Mouse (Mus musculus) midbrain, embryonic 16.5 days (tissue): ENCODE data around the gene Pms1. TPM values are rescaled to one million over a fixed set of nuclear protein-coding genes. Genes with fewer than 3 reads are reported as not detected.

Experiments
- ATAC-seq: fragments of 200-750 bp; cut with Nextera tagmentation; 2 replicates; pipeline ENCODE4 v1.8.0; 2017; ENCODE audit warnings: moderate TSS enrichment
- H3K27ac ChIP-seq: fragments of 300-500 bp; sonication (generic); 2 replicates; pipeline ENCODE4 v1.5.1; 2014; ENCODE audit warnings: mild to moderate bottlenecking, low read length, mixed read lengths
- H3K27me3 ChIP-seq: fragments of 300-500 bp; sonication (generic); 2 replicates; pipeline ENCODE4 v1.6.1; 2014; ENCODE audit warnings: low read depth, low read length, mixed read lengths; ENCODE audit not compliant: control insufficient read depth, insufficient read depth
- H3K36me3 ChIP-seq: fragments of 300-500 bp; sonication (generic); 2 replicates; pipeline ENCODE4 v1.6.1; 2014; ENCODE audit warnings: mild to moderate bottlenecking, low read length, moderate library complexity, mixed read lengths; ENCODE audit not compliant: control insufficient read depth, insufficient read depth
- H3K4me1 ChIP-seq: fragments of 300-500 bp; sonication (generic); 2 replicates; pipeline ENCODE4 v1.6.1; 2014; ENCODE audit warnings: mild to moderate bottlenecking, low read length, mixed read lengths; ENCODE audit not compliant: control insufficient read depth, insufficient read depth
- H3K4me2 ChIP-seq: fragments of 300-500 bp; sonication (generic); 2 replicates; pipeline ENCODE4 v1.6.1; 2014; ENCODE audit warnings: mild to moderate bottlenecking, low read length, mixed read lengths
- H3K4me3 ChIP-seq: fragments of 300-500 bp; sonication (generic); 2 replicates; pipeline ENCODE4 v1.5.1; 2014; ENCODE audit warnings: low read depth, mild to moderate bottlenecking, low read length, moderate library complexity, mixed read lengths
- H3K9ac ChIP-seq: fragments of 300-500 bp; sonication (generic); 2 replicates; pipeline ENCODE4 v1.6.1; 2014; ENCODE audit warnings: low read depth, low read length, mixed read lengths
- H3K9me3 ChIP-seq: fragments of 300-500 bp; sonication (generic); replicated peaks from 2 replicates; pipeline ENCODE4 v1.6.1; 2014; ENCODE audit warnings: mild to moderate bottlenecking, low read length, mixed read lengths; ENCODE audit not compliant: control insufficient read depth, poor library complexity, severe bottlenecking
- WGBS: fragments of 180-500 bp; shearing (Covaris S2); extraction: QIAGEN DNeasy Blood & Tissue Kit; methylation state at CpG from one replicate; pipeline ENCODE4 v1.1.7; 2014; 5-methylcytosine and 5-hydroxymethylcytosine counted together
- polyA plus RNA-seq: library from polyadenylated mRNA; unstranded; fragments of >200 nt; fragmentation: Nextera tagmentation; extraction: Ambion mirVana; gene quantifications from 2 replicates; pipeline ENCODE4 v1.2.1, GENCODE M21; 2015

The Pms1 gene
- polyA plus RNA-seq, 1 experiment from 2014 or later: 9.3 TPM

GRCm38 (mm10) chr1:53186301-53186700 lies 110.5 kb downstream of the Pms1 start:
- WGBS: 85% methylated on average over 3 of the region's 3 CpGs
- H3K27ac ChIP-seq: no peak overlapping the region
- H3K36me3 ChIP-seq: no peaks in the 10 kb centered on the region
- no peak overlapping the region for H3K4me2 ChIP-seq
- no peak overlapping the region for H3K4me3 ChIP-seq
- no peak overlapping the region for H3K9ac ChIP-seq
- H3K4me1 ChIP-seq: no peaks in the 10 kb centered on the region
- H3K9me3 ChIP-seq: no peaks in the 10 kb centered on the region
- no peaks in the 10 kb centered on the region for H3K27me3 ChIP-seq
- no peak for ATAC-seq

GRCm38 (mm10) chr1:53157715-53158114 lies 139.1 kb downstream of the Pms1 start:
- H3K4me2 ChIP-seq: no peak overlapping the region
- no peak overlapping the region for H3K27ac ChIP-seq
- H3K9ac ChIP-seq: no peak overlapping the region
- ATAC-seq: no peak
- H3K27me3 ChIP-seq: no peaks in the 10 kb centered on the region
- H3K9me3 ChIP-seq: no peaks in the 10 kb centered on the region
- no peaks in the 10 kb centered on the region for H3K36me3 ChIP-seq
- 60% methylated on average over 6 of the region's 6 CpGs for WGBS
- H3K4me1 ChIP-seq: no peaks in the 10 kb centered on the region
- no peak overlapping the region for H3K4me3 ChIP-seq

Other genes with a start within 250 kb of the Pms1 start
- 0.18 and 0.25 TPM in 2 replicates for gene Mstn, start 235.4 kb downstream of the Pms1 start, polyA plus RNA-seq
- gene 1700019A02Rik, start 109.4 kb downstream of the Pms1 start, polyA plus RNA-seq: not detected in 2 replicates
- gene Ormdl1, start 77 bp upstream of the Pms1 start, polyA plus RNA-seq: 63.7 and 67.4 TPM in 2 replicates
- not detected in 2 replicates for gene Gm28778, start 93 bp upstream of the Pms1 start, polyA plus RNA-seq
- 17.7 and 20.9 TPM in 2 replicates for gene Osgepl1, start 16.6 kb upstream of the Pms1 start, polyA plus RNA-seq
- gene Asdurf, start 55.6 kb upstream of the Pms1 start, polyA plus RNA-seq: 11.4 TPM in 1 of 2 replicates, not detected in the other
- gene Gm28551, start 55.6 kb upstream of the Pms1 start, polyA plus RNA-seq: 2.4 and 2.5 TPM in 2 replicates
- gene Asnsd1, start 55.7 kb upstream of the Pms1 start, polyA plus RNA-seq: 52.5 and 56.4 TPM in 2 replicates